Mouse (Mus musculus): ENCODE data around the gene Sema4d. TPM values are rescaled to one million over a fixed set of nuclear protein-coding genes. Genes with fewer than 3 reads are reported as not detected.

Gene Sema4d
- total RNA-seq, 2 experiments from 2014 or later, result 9.6 to 10.2 TPM

- no peak for ATAC-seq (replicated peaks; ENCODE audit: low FRiP score, poor library complexity, severe bottlenecking)
These were observed 23.1 kb upstream of the Sema4d start for GRCm38 (mm10) chr13:51816559-51817041.

DNA sequence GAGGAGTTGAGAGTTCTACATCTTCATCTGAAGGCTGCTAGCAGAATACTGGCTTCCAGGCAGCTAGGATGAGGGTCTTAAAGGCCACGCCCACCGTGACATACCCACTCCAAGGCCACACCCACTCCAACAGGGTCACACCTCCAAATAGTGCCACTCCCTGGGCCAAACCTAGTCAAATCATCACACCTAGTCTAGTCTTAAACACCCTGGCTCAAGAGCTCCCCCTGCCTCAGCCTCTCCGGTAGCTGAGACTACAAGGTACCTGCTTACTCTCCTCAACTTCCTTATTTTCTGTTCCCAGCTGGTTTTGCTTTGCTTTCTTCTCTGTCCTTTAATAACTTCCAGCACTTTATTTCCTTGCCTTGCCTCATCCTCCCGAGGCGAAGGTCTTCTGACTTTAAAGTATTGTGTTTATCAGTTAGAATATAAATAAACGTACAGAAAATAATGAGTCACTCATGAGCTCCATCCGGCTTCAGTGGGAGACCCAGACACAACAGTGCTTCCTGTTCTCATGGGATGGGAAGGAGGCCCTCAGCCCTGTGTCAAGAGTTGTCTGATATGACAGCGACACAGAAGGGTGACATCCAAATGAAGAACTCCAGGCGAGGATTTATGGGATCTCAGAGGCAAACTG, 22.4 kb upstream of the Sema4d start:
- ATAC-seq (replicated peaks; ENCODE audit: low FRiP score, poor library complexity, severe bottlenecking), result no peak; the same call in 1 of the 2 replicates

GRCm38 (mm10) chr13:51814646-51815045, 21.1 kb upstream of the Sema4d start:
- no peak for ATAC-seq (replicated peaks; ENCODE audit: low FRiP score, poor library complexity, severe bottlenecking)

GRCm38 (mm10) chr13:51813621-51814615, 20.4 kb upstream of the Sema4d start:
- ATAC-seq (replicated peaks; ENCODE audit: low FRiP score, poor library complexity, severe bottlenecking), result no peak

GRCm38 (mm10) chr13:51808141-51808540, 14.6 kb upstream of the Sema4d start:
- no peak for ATAC-seq (replicated peaks; ENCODE audit: low FRiP score, poor library complexity, severe bottlenecking)

GRCm38 (mm10) chr13:51806220-51806619, 12.7 kb upstream of the Sema4d start:
- no peak for ATAC-seq (replicated peaks; ENCODE audit: low FRiP score, poor library complexity, severe bottlenecking)

DNA sequence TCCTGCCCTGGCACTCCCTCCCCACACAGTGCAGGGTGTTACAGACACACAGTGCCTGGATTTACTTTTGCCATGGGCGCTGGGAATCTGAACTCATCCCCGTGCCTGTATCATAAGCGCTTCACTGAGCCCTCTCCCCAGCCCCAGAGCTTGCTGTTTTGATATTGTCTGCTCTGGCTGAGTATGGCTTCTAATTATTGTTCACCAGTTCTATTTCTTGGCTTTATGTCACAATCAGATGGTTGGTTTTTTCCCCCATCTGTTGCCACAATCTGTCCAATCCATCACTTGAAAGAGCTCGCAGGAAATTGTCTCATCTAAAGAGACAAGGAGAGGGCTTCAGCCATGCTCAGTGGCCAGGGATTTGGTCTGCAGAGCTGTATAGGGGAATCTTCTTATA, 12.1 kb upstream of the Sema4d start:
- no peak for ATAC-seq (replicated peaks; ENCODE audit: low FRiP score, poor library complexity, severe bottlenecking)

DNA sequence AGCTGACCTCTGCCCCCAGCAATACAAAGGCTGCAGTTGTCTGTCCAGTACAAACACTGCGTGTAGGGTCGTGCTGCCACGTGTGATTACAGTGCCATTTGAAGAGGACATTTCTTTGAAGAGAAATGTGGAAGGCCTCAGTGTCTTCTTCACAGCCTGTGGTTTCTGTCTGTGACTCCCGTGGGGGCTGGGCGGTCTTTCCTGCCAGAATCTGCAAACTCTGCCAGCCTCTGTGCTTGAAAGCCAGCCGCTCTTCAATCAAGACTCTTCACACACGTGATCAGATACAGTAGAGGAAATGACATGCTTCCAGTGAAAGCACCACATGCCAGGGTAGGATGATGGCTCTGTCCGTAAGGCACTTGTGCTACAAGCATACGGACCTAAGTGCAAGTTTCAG, 7.4 kb upstream of the Sema4d start:
- no peak for ATAC-seq (replicated peaks; ENCODE audit: low FRiP score, poor library complexity, severe bottlenecking)

- ATAC-seq (replicated peaks; ENCODE audit: low FRiP score, poor library complexity, severe bottlenecking), result no peak
These were observed 6.4 kb upstream of the Sema4d start for GRCm38 (mm10) chr13:51799735-51800522.

GRCm38 (mm10) chr13:51797899-51798746, 4.6 kb upstream of the Sema4d start:
- ATAC-seq (replicated peaks; ENCODE audit: low FRiP score, poor library complexity, severe bottlenecking), result no peak

GRCm38 (mm10) chr13:51793948-51794347, 401 bp upstream of the Sema4d start:
- no peak for ATAC-seq (replicated peaks; ENCODE audit: low FRiP score, poor library complexity, severe bottlenecking)

GRCm38 (mm10) chr13:51792729-51793424, 670 bp downstream of the Sema4d start:
- peak; percentile 38; the same call in 1 of the 2 replicates for ATAC-seq (replicated peaks; ENCODE audit: low FRiP score, poor library complexity, severe bottlenecking)

- ATAC-seq (replicated peaks; ENCODE audit: low FRiP score, poor library complexity, severe bottlenecking), result no peak
These were observed 1.4 kb downstream of the Sema4d start for GRCm38 (mm10) chr13:51792135-51792573.

GRCm38 (mm10) chr13:51791604-51792003, 1.9 kb downstream of the Sema4d start:
- ATAC-seq (replicated peaks; ENCODE audit: low FRiP score, poor library complexity, severe bottlenecking), result peak; percentile 35; the same call in 1 of the 2 replicates

DNA sequence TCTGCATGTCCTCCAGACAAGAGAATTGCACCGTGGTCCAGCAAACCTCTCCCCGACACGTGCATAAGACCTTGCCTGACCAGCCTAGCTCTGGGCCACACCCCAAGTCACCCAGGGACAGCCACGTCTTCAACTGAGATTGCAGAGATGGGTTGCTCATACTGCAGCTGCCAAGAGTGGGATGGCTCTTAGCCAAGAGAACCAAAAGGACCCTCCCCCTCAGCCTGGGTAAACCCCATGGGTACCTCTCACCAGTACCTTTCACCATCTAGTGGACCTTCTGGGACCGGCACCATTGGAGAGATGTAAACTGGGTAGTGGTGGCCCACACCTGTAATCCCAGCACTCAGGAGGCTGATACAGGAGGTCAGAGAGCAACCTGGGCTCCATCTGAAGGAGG, 2.8 kb downstream of the Sema4d start:
- no peak for ATAC-seq (replicated peaks; ENCODE audit: low FRiP score, poor library complexity, severe bottlenecking)

DNA sequence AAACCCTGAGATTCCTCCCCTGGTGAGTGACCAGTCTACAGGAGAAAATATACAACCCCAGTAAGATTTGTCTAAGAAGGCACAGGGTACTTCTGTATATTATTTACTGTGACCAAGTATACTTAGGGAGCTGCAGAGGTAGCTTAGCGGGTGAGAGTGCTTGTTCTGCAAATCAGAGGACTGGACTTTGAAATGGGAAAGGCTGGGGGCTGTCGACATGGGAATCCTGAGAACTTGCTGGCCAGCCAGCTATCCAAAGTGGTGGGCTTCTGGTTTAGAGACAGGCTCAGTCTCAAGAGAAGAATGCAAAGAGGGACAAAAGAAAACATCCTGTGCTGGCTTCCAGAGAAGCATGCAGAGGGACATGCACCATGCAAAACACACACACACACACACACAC, 5.7 kb downstream of the Sema4d start:
- no peak for ATAC-seq (replicated peaks; ENCODE audit: low FRiP score, poor library complexity, severe bottlenecking)

- ATAC-seq (replicated peaks; ENCODE audit: low FRiP score, poor library complexity, severe bottlenecking), result no peak
These were observed 6.9 kb downstream of the Sema4d start for GRCm38 (mm10) chr13:51786616-51787015.

- no peak for ATAC-seq (replicated peaks; ENCODE audit: low FRiP score, poor library complexity, severe bottlenecking)
These were observed 9.1 kb downstream of the Sema4d start for GRCm38 (mm10) chr13:51784476-51784875.

All from erythroid progenitor cell, adult 5-6 weeks (primary cell).